Mouse (Mus musculus) ES-E14 (cell line): ENCODE results near the gene Elmo3. TPM values are rescaled to one million over a fixed set of nuclear protein-coding genes. Genes with fewer than 3 reads are reported as not detected.

Experiments
- DNase-seq: peaks from one replicate; pipeline ENCODE4 v3.0.0-alpha.2; 2013; ENCODE audit warnings: low read depth, low spot score
- H3K27ac ChIP-seq: 2 replicates; pipeline ENCODE4 v1.5.1; 2012; ENCODE audit warnings: low read depth, mild to moderate bottlenecking, low read length, moderate library complexity, mixed read lengths; ENCODE audit not compliant: poor library complexity, insufficient read depth, severe bottlenecking
- H3K36me3 ChIP-seq: 2 replicates; pipeline ENCODE4 v1.6.1; 2012; ENCODE audit warnings: mild to moderate bottlenecking, low read length, moderate library complexity, mixed read lengths; ENCODE audit not compliant: control insufficient read depth, poor library complexity, insufficient read depth, severe bottlenecking
- H3K4me1 ChIP-seq, 2 experiments: fragments of 150-350 bp in 1 of 2; sonication (generic) in 1 of 2; 2 replicates each; pipeline ENCODE4 v1.6.1; 2012; ENCODE audit warnings: low read length in 2 of 2, mild to moderate bottlenecking in 1 of 2, mixed read lengths in 1 of 2; ENCODE audit not compliant: control insufficient read depth in 2 of 2, insufficient read depth in 2 of 2, poor library complexity in 1 of 2
- H3K4me3 ChIP-seq, 2 experiments: fragments of 150-350 bp in 1 of 2; sonication (generic) in 1 of 2; 2 replicates each; pipeline ENCODE4 v1.5.1; 2012; ENCODE audit warnings: low read length in 2 of 2, low read depth in 1 of 2, mild to moderate bottlenecking in 1 of 2, mixed read lengths in 1 of 2; ENCODE audit not compliant: insufficient read depth in 1 of 2, poor library complexity in 1 of 2, severe bottlenecking in 1 of 2
- H3K9ac ChIP-seq: 2 replicates; pipeline ENCODE4 v1.6.1; 2012; ENCODE audit warnings: low read depth, mild to moderate bottlenecking, low read length, mixed read lengths; ENCODE audit not compliant: poor library complexity, insufficient read depth, severe bottlenecking
- H3K9me3 ChIP-seq: fragments of 150-350 bp; sonication (generic); 2 replicates; pipeline ENCODE4 v1.6.1; 2012; ENCODE audit warnings: low read depth, mild to moderate bottlenecking, low read length; ENCODE audit not compliant: control insufficient read depth, insufficient read depth
- CHD2 ChIP-seq: IDR thresholded peaks from 2 replicates; pipeline ENCODE4 v1.6.1; 2014; ENCODE audit warnings: mild to moderate bottlenecking, low read depth, low read length, inconsistent platforms
- HCFC1 ChIP-seq: IDR thresholded peaks from 2 replicates; pipeline ENCODE4 v1.6.1; 2012; ENCODE audit warnings: low read length, inconsistent platforms, borderline replicate concordance; ENCODE audit not compliant: insufficient read depth
- MAFK ChIP-seq: IDR thresholded peaks from 2 replicates; pipeline ENCODE4 v1.6.1; 2014; ENCODE audit warnings: mild to moderate bottlenecking, low read depth, low read length, inconsistent platforms; ENCODE audit not compliant: insufficient read depth
- ZC3H11A ChIP-seq: IDR thresholded peaks from 2 replicates; pipeline ENCODE4 v1.6.1; 2012; ENCODE audit warnings: low read depth, mild to moderate bottlenecking, inconsistent platforms, low read length, borderline replicate concordance
- ZNF384 ChIP-seq: IDR thresholded peaks from 2 replicates; pipeline ENCODE4 v1.6.1; 2012; ENCODE audit warnings: low read depth, low read length, inconsistent platforms
- in situ Hi-C, 2 experiments: fragments of 600-800 bp; cut with MboI; formaldehyde crosslinking; loops; one replicate each; pipeline ENCODE4 v1.15.1; 2025; ENCODE audit warnings: low sequenced_read_pairs in 2 of 2, inconsistent platforms in 1 of 2; ENCODE audit not compliant: unreplicated experiment in 2 of 2
- total RNA-seq: library from RNA; depleted of rRNA; stranded (reverse); fragments of 300-350 nt; gene quantifications from 2 replicates; pipeline ENCODE4 v1.2.3, GENCODE M21; 2012

Gene Elmo3
- total RNA-seq, 1 experiment: 3.5 TPM

- H3K4me3 ChIP-seq: no peak overlapping the region
- TF ChIP-seq HCFC1 (no peak), MAFK (no peak), ZC3H11A (no peak), CHD2 (no peak), ZNF384 (no peak)
- in situ Hi-C loops: no loop called here
- no peak for DNase-seq
- H3K27ac ChIP-seq: no peak overlapping the region
- peaks cover 5 to 16% of the 10 kb centered on the region in 2 experiments; a peak in 2 of 4 replicates for H3K4me1 ChIP-seq
- H3K9me3 ChIP-seq: no peaks in the 10 kb centered on the region
- H3K9ac ChIP-seq: no peak overlapping the region
- no peaks in the 10 kb centered on the region for H3K36me3 ChIP-seq
Observed at GRCm38 (mm10) chr8:105275387-105275786, 30.0 kb upstream of the Elmo3 start.

GRCm38 (mm10) chr8:105275840-105276239, 29.6 kb upstream of the Elmo3 start, which contains the start of gene Nol3:
Gene Nol3 (plus strand): TSS chr8:105276140.
- H3K36me3 ChIP-seq: no peaks in the 10 kb centered on the region
- H3K9me3 ChIP-seq: no peaks in the 10 kb centered on the region
- DNase-seq: no peak
- no peak within 1 kb of the TSS for H3K27ac ChIP-seq
- TF ChIP-seq ZNF384 (no peak), ZC3H11A (no peak), CHD2 (no peak), HCFC1 (no peak), MAFK (no peak)
- H3K9ac ChIP-seq: peak within 1 kb of the TSS; percentile 17; the same call in 1 of the 2 replicates
- H3K4me1 ChIP-seq: peaks cover 5 to 13% of the 10 kb centered on the region in 2 experiments; a peak in 2 of 4 replicates
- in situ Hi-C loops: no loop called here
- H3K4me3 ChIP-seq: peak within 1 kb of the TSS; percentile 27 to 51

DNA sequence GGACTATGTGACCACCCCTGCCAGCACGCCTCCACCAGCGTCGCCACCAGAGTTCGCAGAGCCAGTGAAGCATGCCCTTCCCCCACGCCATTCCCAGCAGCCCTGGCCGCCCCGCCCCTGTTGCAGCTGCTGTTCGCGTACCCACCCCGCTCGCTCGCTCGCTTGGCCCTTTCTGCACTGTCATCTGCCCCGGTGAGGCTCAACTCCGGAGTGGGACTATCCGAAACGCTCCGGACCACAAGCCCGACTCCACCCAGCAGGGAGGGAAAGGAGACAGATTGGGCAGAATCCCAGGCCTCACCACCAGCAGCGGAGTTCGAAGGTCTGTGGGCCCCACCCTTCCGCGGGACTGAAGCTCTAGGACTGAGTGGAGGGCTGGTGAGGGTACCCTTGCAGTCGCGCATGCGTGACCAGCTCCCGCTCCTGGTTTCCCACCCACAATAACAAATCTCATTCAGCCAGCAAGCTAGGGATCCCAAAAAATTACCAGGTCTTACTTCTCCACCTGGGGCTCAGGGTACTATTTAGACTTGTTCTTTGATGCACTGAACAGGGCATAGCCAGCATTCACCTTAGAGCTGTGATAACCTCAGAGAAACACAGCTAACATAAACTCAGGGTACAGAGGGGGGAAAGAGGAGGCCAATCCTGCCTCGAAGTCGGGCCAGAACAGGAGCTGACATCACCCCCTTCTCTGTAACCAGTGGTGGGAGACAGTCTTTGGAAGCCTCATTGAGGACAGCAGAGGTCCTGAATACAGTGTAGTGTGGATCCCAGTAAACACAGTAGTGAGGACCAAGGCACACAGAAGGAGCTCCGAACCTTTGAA, 28.9 kb upstream of the Elmo3 start:
- Histone ChIP-seq H3K36me3 (no peaks in the 10 kb centered on the region), H3K4me1 (peaks cover 5 to 12% of the 10 kb centered on the region in 2 experiments; a peak in 2 of 4 replicates), H3K9ac (peak overlapping the region; percentile 17; the same call in 1 of the 2 replicates), H3K4me3 (peak overlapping the region; percentile 27 to 51), H3K9me3 (no peaks in the 10 kb centered on the region), H3K27ac (no peak overlapping the region)
- 0 out of 2 replicates have a peak, but pooled peaks have one; percentile 32 for TF ChIP-seq MAFK
- no peak for TF ChIP-seq ZNF384
- DNase-seq: no peak
- in situ Hi-C loops: no loop called here

DNA sequence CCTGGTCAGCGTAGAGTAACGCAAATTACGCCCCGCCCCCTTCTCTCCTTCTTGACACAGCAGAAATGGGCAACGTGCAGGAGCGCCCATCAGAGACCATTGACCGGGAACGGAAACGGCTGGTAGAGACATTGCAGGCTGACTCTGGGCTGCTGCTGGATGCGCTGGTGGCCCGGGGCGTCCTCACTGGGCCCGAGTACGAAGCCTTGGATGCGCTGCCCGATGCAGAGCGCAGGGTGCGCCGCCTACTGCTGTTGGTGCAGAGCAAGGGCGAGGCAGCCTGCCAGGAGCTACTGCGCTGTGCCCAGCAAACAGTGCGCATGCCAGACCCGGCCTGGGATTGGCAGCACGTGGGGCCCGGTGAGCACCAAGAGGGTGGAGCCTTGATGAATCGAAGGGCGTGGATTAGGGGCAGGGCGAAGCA, 26.5 kb upstream of the Elmo3 start:
- Histone ChIP-seq H3K4me3 (peak overlapping the region; percentile 23 to 54), H3K4me1 (peaks cover 5 to 20% of the 10 kb centered on the region in 2 experiments; a peak in 2 of 4 replicates), H3K9me3 (no peaks in the 10 kb centered on the region), H3K27ac (no peak overlapping the region), H3K36me3 (no peaks in the 10 kb centered on the region; the same call in 1 of the 2 replicates), H3K9ac (no peak overlapping the region)
- TF ChIP-seq CHD2 (no peak), HCFC1 (no peak), ZNF384 (no peak), ZC3H11A (no peak), MAFK (no peak)
- no peak for DNase-seq
- in situ Hi-C loops: no loop called here
